In genomic region chr17:84359810-84360209, GRCm38 (mm10) we compare ENCODE assay signal across 23 mouse cellular contexts.
DNase-seq lines count a peak whose midpoint lies in the region; ATAC-seq and TF ChIP-seq lines count a peak whose summit lies in the region.
"Had no signal": no experiment of that assay in that cellular context is flagged by ENCODE, and none has a peak within 500 bp of the region (broad histone marks: within the 10 kb centered on the region; RNA-seq: fewer than 3 reads in every experiment).

No protein-coding gene starts in this region.

- no peaks in the 10 kb centered on the region; the same call in 1 of the 2 replicates for H3K36me3 ChIP-seq in kidney, embryonic 14.5 days (ENCODE audit: control insufficient read depth, insufficient read depth, low read length)
- no peaks in the 10 kb centered on the region for H3K36me3 ChIP-seq in lung, embryonic 16.5 days (ENCODE audit: control insufficient read depth, insufficient read depth, low read length)
- no peaks in the 10 kb centered on the region for H3K36me3 ChIP-seq in intestine, postnatal 0 days (ENCODE audit: control insufficient read depth, insufficient read depth)

- 46% methylated on average over 7 of the region's 7 CpGs for WGBS in kidney, embryonic 14.5 days
- 54% methylated on average over 7 of the region's 7 CpGs for WGBS in lung, embryonic 16.5 days
- WGBS in intestine, postnatal 0 days = 41% methylated on average over 7 of the region's 7 CpGs

- peak overlapping the region; percentile 17; the same call in 1 of the 2 replicates for H3K27ac ChIP-seq in kidney, embryonic 14.5 days (ENCODE audit: low read depth, low read length)
- H3K27ac ChIP-seq in lung, embryonic 16.5 days (ENCODE audit: low read length) = peak overlapping the region; percentile 17; the same call in 1 of the 2 replicates
- H3K27ac ChIP-seq in intestine, postnatal 0 days (ENCODE audit: low read depth, low read length) = peak overlapping the region; percentile 54; the same call in 1 of the 2 replicates
- H3K27ac ChIP-seq: forebrain, embryonic 10.5 days; heart, embryonic 10.5 days; hindbrain, embryonic 10.5 days; liver, embryonic 14.5 days; stomach, postnatal 0 days had no signal

- peaks cover 21% of the 10 kb centered on the region for H3K4me1 ChIP-seq in kidney, embryonic 14.5 days (ENCODE audit: control insufficient read depth, insufficient read depth, low read length)
- peaks cover 12% of the 10 kb centered on the region for H3K4me1 ChIP-seq in lung, embryonic 16.5 days (replicated peaks; ENCODE audit: control insufficient read depth, insufficient read depth, low read length)
- H3K4me1 ChIP-seq in intestine, postnatal 0 days (replicated peaks; ENCODE audit: control insufficient read depth, insufficient read depth, low read length) = 0 out of 2 replicates have a peak, but pooled peaks cover under 1% of the 10 kb centered on the region

- no peaks in the 10 kb centered on the region for H3K9me3 ChIP-seq in kidney, embryonic 14.5 days (ENCODE audit: control insufficient read depth, low read length)
- no peaks in the 10 kb centered on the region for H3K9me3 ChIP-seq in lung, embryonic 16.5 days (ENCODE audit: control insufficient read depth, low read length)
- H3K9me3 ChIP-seq in intestine, postnatal 0 days (ENCODE audit: control insufficient read depth) = no peaks in the 10 kb centered on the region
- H3K9me3 ChIP-seq: forebrain, embryonic 10.5 days; heart, embryonic 10.5 days; hindbrain, embryonic 10.5 days had no signal

- no peak overlapping the region for H3K4me2 ChIP-seq in kidney, embryonic 14.5 days (replicated peaks; ENCODE audit: low read depth, low read length)
- no peak overlapping the region for H3K4me2 ChIP-seq in lung, embryonic 16.5 days (ENCODE audit: low read depth, low read length)
- H3K4me2 ChIP-seq in intestine, postnatal 0 days (replicated peaks; ENCODE audit: low read depth) = 0 out of 2 replicates have a peak overlapping the region, but pooled peaks have one; percentile 13

- peak; percentile 52 to 77 for DNase-seq in adrenal gland, adult (ENCODE audit: inconsistent age in 2 of 2, low spot score in 1 of 2)
- no peak for DNase-seq in adrenal gland, postnatal 10 days
- DNase-seq in kidney, postnatal 10 days = no peak
- no peak for DNase-seq in lung, adult 18-20 months
- DNase-seq in thymus, postnatal 10 days (ENCODE audit: low spot score in 2 of 2) = no peak
- DNase-seq: cerebellum, adult 18-20 months; cerebellum, postnatal 36 days; forebrain, postnatal 0 days; gastrocnemius, postnatal 36 days; kidney, postnatal 25 days; lung, postnatal 36 days; right cerebral cortex, postnatal 4 days; thymus, postnatal 25 days had no signal

- H3K4me3 ChIP-seq in kidney, embryonic 14.5 days (ENCODE audit: low read length) = no peak overlapping the region
- H3K4me3 ChIP-seq in lung, embryonic 16.5 days (ENCODE audit: low read length) = no peak overlapping the region
- no peak overlapping the region for H3K4me3 ChIP-seq in intestine, postnatal 0 days (ENCODE audit: low read depth, low read length)
- H3K4me3 ChIP-seq: forebrain, embryonic 10.5 days; heart, embryonic 10.5 days; hindbrain, embryonic 10.5 days had no signal

- H3K27me3 ChIP-seq in kidney, embryonic 14.5 days (ENCODE audit: control insufficient read depth, insufficient read depth, low read length) = no peaks in the 10 kb centered on the region
- no peaks in the 10 kb centered on the region for H3K27me3 ChIP-seq in lung, embryonic 16.5 days (ENCODE audit: control insufficient read depth, insufficient read depth, low read depth, low read length)
- H3K27me3 ChIP-seq in intestine, postnatal 0 days (replicated peaks; ENCODE audit: control insufficient read depth, insufficient read depth, low read length) = no peaks in the 10 kb centered on the region

- no peak for ATAC-seq in kidney, embryonic 14.5 days (ENCODE audit: low FRiP score, low TSS enrichment)
- peak; percentile 57; the same call in 1 of the 2 replicates for ATAC-seq in lung, embryonic 16.5 days (ENCODE audit: low read depth)
- ATAC-seq in intestine, postnatal 0 days = peak; percentile 54; the same call in 1 of the 2 replicates
- ATAC-seq: activated CD4-positive, CD25-positive, alpha-beta regulatory T cell, adult 4 months; forebrain, postnatal 0 days; inflammation-experienced regulatory T-cells, adult 6 months had no signal

- H3K9ac ChIP-seq in kidney, embryonic 14.5 days (ENCODE audit: low read depth, low read length) = no peak overlapping the region
- H3K9ac ChIP-seq in lung, embryonic 16.5 days (ENCODE audit: low read length) = no peak overlapping the region
- H3K9ac ChIP-seq in intestine, postnatal 0 days (ENCODE audit: low read depth, low read length) = no peak overlapping the region
- H3K9ac ChIP-seq: forebrain, postnatal 0 days; liver, embryonic 14.5 days had no signal

- TF ChIP-seq CTCF in intestine, postnatal 0 days (IDR thresholded peaks at IDR 0.05; ENCODE audit: low read depth) = no peak

Comparison
In these comparisons a context has a peak if more than half of its experiments do, and no peak if none do; other contexts are left out.
1. DNase-seq: peak in adrenal gland, adult (2 of 2); none in adrenal gland, postnatal 10 days (single experiment), kidney, postnatal 10 days (single experiment), lung, adult 18-20 months (0 of 2) and thymus, postnatal 10 days (0 of 2).
2. Peak in every context shown above with its lines, with median percentiles within 50 percentile points of each other: H3K27ac ChIP-seq.